Mouse (Mus musculus) intestine, embryonic 16.5 days (tissue): Measurements from ENCODE around the gene Smc1b. TPM values are rescaled to one million over a fixed set of nuclear protein-coding genes. Genes with fewer than 3 reads are reported as not detected.
"Not testable (repeated sequence)": the region's sequence is repeated elsewhere in the genome, so short reads cannot be mapped to it uniquely, and the experiment has no call there.

Experiments used
- ATAC-seq: fragments of 200-750 bp; cut with Nextera tagmentation; 2 replicates; pipeline ENCODE4 v1.8.0; 2017; ENCODE audit warnings: moderate TSS enrichment, moderate library complexity
- H3K27ac ChIP-seq: fragments of 300-500 bp; sonication (generic); 2 replicates; pipeline ENCODE4 v1.5.1; 2014; ENCODE audit warnings: mild to moderate bottlenecking, low read length
- H3K27me3 ChIP-seq: fragments of 300-500 bp; sonication (generic); replicated peaks from 2 replicates; pipeline ENCODE4 v1.6.1; 2014; ENCODE audit warnings: low read length, control low read depth, mixed read lengths; ENCODE audit not compliant: control insufficient read depth, insufficient read depth
- H3K36me3 ChIP-seq: fragments of 300-500 bp; sonication (generic); 2 replicates; pipeline ENCODE4 v1.6.1; 2014; ENCODE audit warnings: low read length, control low read depth; ENCODE audit not compliant: control insufficient read depth, insufficient read depth
- H3K4me1 ChIP-seq: fragments of 300-500 bp; sonication (generic); 2 replicates; pipeline ENCODE4 v1.6.1; 2014; ENCODE audit warnings: low read length, control low read depth, mixed read lengths; ENCODE audit not compliant: control insufficient read depth, insufficient read depth
- H3K4me2 ChIP-seq: fragments of 300-500 bp; sonication (generic); 2 replicates; pipeline ENCODE4 v1.6.1; 2014; ENCODE audit warnings: low read depth, low read length, control low read depth
- H3K4me3 ChIP-seq: fragments of 300-500 bp; sonication (generic); 2 replicates; pipeline ENCODE4 v1.5.1; 2014; ENCODE audit warnings: mild to moderate bottlenecking, low read length
- H3K9ac ChIP-seq: fragments of 300-500 bp; sonication (generic); 2 replicates; pipeline ENCODE4 v1.6.1; 2014; ENCODE audit warnings: low read depth, low read length
- H3K9me3 ChIP-seq: fragments of 300-500 bp; sonication (generic); 2 replicates; pipeline ENCODE4 v1.6.1; 2016; ENCODE audit warnings: low read length, control low read depth; ENCODE audit not compliant: control insufficient read depth
- whole genome bisulfite sequencing: fragments of 180-500 bp; shearing (Covaris S2); extraction: QIAGEN DNeasy Blood & Tissue Kit; methylation state at CpG from one replicate; pipeline ENCODE4 v1.1.7; 2014; 5-methylcytosine and 5-hydroxymethylcytosine counted together
- polyA plus RNA-seq: library from polyadenylated mRNA; unstranded; fragments of >200 nt; fragmentation: Nextera tagmentation; extraction: Ambion mirVana; gene quantifications from 2 replicates; pipeline ENCODE4 v1.2.1, GENCODE M21; 2015

The Smc1b gene
- polyA plus RNA-seq, 1 experiment from 2014 or later = 0.17 TPM

DNA sequence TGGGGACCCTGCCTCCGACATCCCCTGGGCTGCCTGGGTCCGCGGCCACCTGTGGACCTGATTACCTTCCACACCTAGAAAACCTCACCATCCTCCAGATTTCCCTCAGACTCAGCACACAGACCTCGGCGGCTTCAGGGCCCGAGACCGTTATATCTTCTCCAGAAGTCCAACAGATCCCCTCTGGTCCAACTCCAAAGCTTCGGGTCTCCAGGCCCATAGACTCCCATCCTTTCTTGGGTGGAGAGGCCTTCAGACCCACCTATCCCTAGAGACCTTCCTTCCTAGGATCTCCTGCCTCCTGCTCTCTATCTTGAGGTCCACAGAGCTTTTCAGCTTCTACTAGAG, 94.4 kb downstream of the Smc1b start:
- Histone ChIP-seq H3K9me3 (no peaks in the 10 kb centered on the region), H3K27ac (peak overlapping the region; percentile 20; the same call in 1 of the 2 replicates), H3K4me2 (peak overlapping the region; percentile 91), H3K36me3 (no peaks in the 10 kb centered on the region), H3K4me1 (peaks cover 35% of the 10 kb centered on the region), H3K4me3 (peak overlapping the region; percentile 87), H3K9ac (peak overlapping the region; percentile 88), H3K27me3 (no peaks in the 10 kb centered on the region)
- 2% methylated on average over 8 of the region's 8 CpGs for WGBS
- ATAC-seq = no peak

DNA sequence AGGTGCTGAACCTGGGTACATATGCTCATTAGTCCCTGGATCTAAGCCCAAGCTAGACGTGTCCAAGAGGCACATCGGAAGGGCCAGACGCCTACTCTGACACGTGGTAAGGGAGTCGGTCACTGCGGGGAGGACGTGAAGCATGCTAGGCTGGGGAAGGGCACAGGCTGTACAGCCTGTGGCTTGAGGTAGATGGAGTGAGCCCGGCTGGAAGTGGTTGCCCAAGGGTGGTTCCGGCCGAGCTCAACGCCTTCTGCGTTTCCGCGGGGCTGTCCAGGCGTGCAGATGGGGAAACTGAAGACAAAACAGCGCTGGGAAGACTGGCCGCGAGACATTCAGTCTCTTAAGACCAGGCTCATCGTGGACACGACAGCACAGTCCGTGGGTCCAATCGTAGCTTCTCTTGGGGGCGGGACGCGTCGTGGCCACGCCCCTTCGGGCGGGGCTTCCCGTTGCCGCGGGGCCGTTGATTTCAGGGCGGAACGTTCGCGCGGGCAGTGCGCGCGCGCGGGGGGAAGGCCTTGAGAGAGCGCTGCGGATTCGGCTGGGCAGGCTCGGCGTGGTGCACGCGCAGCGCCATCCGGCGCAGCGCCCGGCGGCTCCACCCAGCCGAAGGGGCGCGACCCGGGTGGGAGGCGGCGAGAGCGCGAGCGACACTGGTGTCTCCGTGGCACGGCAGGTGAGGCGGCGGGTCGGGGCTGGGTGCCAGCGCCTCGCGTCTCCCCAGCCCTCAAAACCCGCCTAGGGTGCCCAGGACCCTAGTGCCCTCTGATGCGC, 95.0 kb downstream of the Smc1b start:
- Histone ChIP-seq H3K9ac (peak overlapping the region; percentile 88), H3K27ac (peak overlapping the region; percentile 95), H3K27me3 (no peaks in the 10 kb centered on the region), H3K4me2 (peak overlapping the region; percentile 91), H3K9me3 (no peaks in the 10 kb centered on the region), H3K36me3 (no peaks in the 10 kb centered on the region), H3K4me3 (peak overlapping the region; percentile 87), H3K4me1 (peaks cover 35% of the 10 kb centered on the region)
- peak; percentile 93 for ATAC-seq
- under 1% methylated on average over 75 of the region's 75 CpGs for WGBS

DNA sequence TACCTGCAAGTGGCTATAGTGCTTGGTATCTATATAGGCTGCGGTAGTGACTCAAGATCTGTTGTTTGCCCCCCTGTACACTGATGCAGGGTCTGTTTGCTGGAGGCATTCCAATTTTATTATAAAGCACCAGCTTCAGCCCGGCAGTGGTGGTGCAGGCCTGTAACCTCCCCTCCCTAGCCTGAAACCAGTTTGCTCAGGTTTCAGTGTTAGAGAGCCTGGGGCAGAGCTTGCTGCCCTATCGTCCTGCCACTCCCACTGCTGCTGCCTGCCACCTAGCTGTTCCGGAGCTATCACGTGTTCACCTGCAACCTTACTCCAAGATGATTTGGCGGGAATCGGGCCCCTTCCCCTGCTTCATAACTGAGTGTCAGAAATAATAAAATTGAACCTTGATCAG, 97.8 kb downstream of the Smc1b start:
- H3K9me3 ChIP-seq, H3K4me2 ChIP-seq, H3K36me3 ChIP-seq, H3K4me3 ChIP-seq, H3K27me3 ChIP-seq: not testable (repeated sequence)
- Histone ChIP-seq H3K27ac (peak overlapping the region; percentile 50), H3K9ac (peak overlapping the region; percentile 53; the same call in 1 of the 2 replicates), H3K4me1 (peaks cover 28% of the 10 kb centered on the region)
- 27% methylated on average over 7 of the region's 7 CpGs for WGBS
- peak; percentile 19 for ATAC-seq

DNA sequence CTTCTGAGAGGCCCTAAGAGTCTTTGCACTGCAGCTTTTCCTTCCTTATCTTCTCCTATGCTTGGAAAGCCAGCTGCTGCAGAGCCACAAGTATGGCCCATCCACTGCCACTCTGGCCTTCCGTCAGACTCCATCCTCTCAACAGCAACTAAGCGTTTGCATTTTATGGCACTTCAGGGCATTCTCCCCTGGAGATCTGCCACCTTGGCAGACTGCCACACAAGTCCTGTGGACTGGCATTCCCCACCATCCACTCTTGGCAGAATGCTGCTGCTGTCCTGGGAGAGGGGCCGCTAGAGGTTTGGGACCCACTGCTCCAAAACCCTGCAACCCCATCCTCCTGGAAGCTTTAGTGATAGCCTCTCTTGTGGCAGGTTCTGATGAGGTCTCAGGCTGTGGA, 99.9 kb downstream of the Smc1b start:
- no peak for ATAC-seq
- Histone ChIP-seq H3K4me2 (no peak overlapping the region), H3K36me3 (no peaks in the 10 kb centered on the region), H3K27ac (no peak overlapping the region; the same call in 1 of the 2 replicates), H3K4me1 (peaks cover 12% of the 10 kb centered on the region), H3K9ac (no peak overlapping the region), H3K9me3 (no peaks in the 10 kb centered on the region), H3K27me3 (no peaks in the 10 kb centered on the region), H3K4me3 (no peak overlapping the region)
- WGBS = 63% methylated on average over 3 of the region's 3 CpGs

DNA sequence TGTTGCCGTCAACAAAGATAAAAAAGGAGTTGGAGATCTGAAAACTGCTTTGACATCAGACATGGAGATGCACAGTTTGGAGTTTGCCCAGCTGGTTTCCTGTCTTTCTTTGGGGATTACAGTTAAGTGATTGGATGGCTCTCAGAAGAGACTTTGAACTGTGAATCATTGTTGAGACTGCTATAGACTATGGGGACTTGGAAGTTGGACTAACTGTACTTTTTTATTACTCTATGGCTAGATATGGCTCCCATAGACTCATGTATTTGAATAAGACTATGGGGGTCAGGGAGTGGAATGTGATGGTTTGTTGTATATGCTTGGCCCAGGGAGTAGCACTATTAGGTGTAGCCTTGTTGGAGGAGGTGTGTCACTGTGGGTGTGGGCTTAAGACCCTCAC, 101.1 kb downstream of the Smc1b start:
- not testable (repeated sequence) for H3K36me3 ChIP-seq, H3K4me2 ChIP-seq, H3K27me3 ChIP-seq, H3K9me3 ChIP-seq, H3K4me3 ChIP-seq, H3K9ac ChIP-seq, H3K4me1 ChIP-seq
- peak; percentile 80 for ATAC-seq
- 47% methylated on average over 1 of the region's 1 CpGs for WGBS
- H3K27ac ChIP-seq = peak overlapping the region; percentile 50

DNA sequence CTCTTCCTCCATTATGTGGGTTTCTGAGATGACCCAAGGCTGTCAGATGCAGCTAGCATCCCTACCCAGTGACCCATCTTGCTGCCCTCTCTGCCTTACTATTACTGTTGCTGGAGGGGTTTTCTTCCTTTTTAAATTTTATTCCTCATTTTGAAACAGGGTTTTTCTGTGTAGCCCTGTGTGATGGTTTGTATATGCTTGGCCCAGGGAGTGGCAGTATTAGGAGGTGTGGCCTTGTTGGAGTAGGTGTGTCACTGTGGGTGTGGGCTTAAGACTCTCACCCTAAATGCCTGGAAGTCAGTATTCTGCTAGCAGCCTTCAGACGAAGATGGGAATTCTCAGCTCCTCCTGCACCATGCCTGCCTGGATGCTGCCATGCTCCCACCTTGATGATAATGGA, 103.1 kb downstream of the Smc1b start, which contains the start of gene Fam118a:
Fam118a (plus strand) TSS at position 301 of the 400 bp plus-strand sequence.
- not testable (repeated sequence) for H3K9ac ChIP-seq, H3K4me1 ChIP-seq, H3K4me3 ChIP-seq, H3K27me3 ChIP-seq, H3K9me3 ChIP-seq, H3K4me2 ChIP-seq, ATAC-seq, H3K36me3 ChIP-seq
- WGBS = 50% methylated on average over 1 of the region's 1 CpGs
- H3K27ac ChIP-seq = peak within 1 kb of the TSS; percentile 9; the same call in 1 of the 2 replicates

DNA sequence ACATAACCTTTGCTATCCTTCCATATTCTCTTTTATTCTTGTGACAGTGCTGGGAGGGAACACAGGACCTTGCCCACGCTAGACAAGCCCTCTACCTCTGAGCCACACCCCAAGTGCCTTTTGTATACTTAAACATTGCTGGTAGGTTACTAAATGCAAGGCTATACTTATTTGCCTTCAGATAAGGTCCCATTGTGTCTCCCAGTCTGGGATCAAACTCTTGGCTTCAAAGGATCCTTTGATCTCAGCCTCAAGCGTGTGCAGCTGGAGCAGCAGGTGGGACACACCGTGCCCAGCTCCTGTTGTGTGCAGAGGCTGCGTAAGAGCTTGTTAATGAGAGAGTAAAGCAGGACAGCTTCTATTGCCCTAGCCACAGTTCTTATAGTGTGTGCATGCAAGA, 104.0 kb downstream of the Smc1b start:
- peak; percentile 74 for ATAC-seq
- 54% methylated on average over 4 of the region's 4 CpGs for WGBS

DNA sequence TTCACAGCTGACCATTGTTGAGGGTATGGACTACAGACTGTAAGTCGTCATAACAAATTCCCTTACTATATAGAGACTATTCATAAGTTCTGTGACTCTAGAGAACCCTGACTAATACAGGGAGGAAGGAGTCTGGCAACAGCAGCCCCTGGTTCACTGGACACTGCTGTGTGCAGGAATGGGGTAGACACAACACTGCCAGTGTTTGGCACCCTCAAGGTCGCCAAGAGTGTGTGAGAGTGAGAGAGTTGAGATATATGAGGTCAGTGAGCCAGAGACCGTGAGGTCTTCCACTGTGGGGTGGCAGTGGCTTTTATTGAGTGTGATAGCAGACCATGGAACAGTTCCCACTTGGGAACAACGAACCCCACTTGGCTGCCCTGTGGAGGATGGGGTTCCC, 105.6 kb downstream of the Smc1b start:
- Histone ChIP-seq H3K27ac (no peak overlapping the region), H3K9ac (no peak overlapping the region)
- no peak for ATAC-seq

More for the DNA sequence above, 104.0 kb downstream of the Smc1b start:
- Histone ChIP-seq H3K9ac (no peak overlapping the region), H3K4me3 (no peak overlapping the region), H3K36me3 (no peaks in the 10 kb centered on the region), H3K27me3 (no peaks in the 10 kb centered on the region), H3K4me2 (no peak overlapping the region), H3K27ac (peak overlapping the region; percentile 9; the same call in 1 of the 2 replicates), H3K4me1 (peaks cover 7% of the 10 kb centered on the region), H3K9me3 (no peaks in the 10 kb centered on the region)

DNA sequence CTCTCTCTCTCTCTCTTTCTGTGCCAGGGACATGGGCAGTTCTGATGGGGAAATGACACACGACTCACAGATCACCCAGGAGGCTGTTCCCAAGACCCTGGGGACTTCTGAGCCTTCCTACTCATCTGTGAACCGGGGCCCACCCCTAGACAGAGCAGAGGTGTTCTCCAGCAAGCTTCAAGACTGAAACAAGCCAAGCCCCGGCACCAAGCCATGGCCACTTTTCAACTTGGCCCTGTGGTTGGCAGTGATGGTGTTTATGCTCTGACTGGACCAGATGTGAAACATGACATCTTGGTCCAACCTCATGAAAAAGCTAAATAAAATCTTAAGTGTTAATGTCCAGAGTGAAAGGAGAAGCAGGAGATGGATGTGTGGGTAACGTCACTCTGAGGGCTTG, 109.6 kb downstream of the Smc1b start:
- no peak overlapping the region for H3K4me3 ChIP-seq
- no peak for ATAC-seq
- no peaks in the 10 kb centered on the region for H3K27me3 ChIP-seq
- H3K9ac ChIP-seq = no peak overlapping the region
- 66% methylated on average over 4 of the region's 4 CpGs for WGBS
- H3K4me2 ChIP-seq = no peak overlapping the region
- no peaks in the 10 kb centered on the region for H3K4me1 ChIP-seq
- no peak overlapping the region for H3K27ac ChIP-seq
- no peaks in the 10 kb centered on the region for H3K9me3 ChIP-seq
- no peaks in the 10 kb centered on the region for H3K36me3 ChIP-seq

More for the DNA sequence above, 105.6 kb downstream of the Smc1b start:
- Histone ChIP-seq H3K27me3 (no peaks in the 10 kb centered on the region), H3K4me3 (no peak overlapping the region), H3K36me3 (no peaks in the 10 kb centered on the region), H3K4me1 (peaks cover 2% of the 10 kb centered on the region; the same call in 1 of the 2 replicates), H3K4me2 (no peak overlapping the region), H3K9me3 (no peaks in the 10 kb centered on the region)
- 78% methylated on average over 4 of the region's 4 CpGs for WGBS
